Comparison of ENCODE assay signal across 22 mouse cellular contexts in genomic region chr13:36314218-36314617, GRCm38 (mm10).
DNase-seq lines count a peak whose midpoint lies in the region; ATAC-seq and TF ChIP-seq lines count a peak whose summit lies in the region.
"Had no signal": no experiment of that assay in that cellular context is flagged by ENCODE, and none has a peak within 500 bp of the region (broad histone marks: within the 10 kb centered on the region; RNA-seq: fewer than 3 reads in every experiment).

No protein-coding gene starts in this region.

- H3K4me3 ChIP-seq in limb, embryonic 14.5 days (replicated peaks; ENCODE audit: low read length) = no peak overlapping the region
- no peak overlapping the region for H3K4me3 ChIP-seq in limb, embryonic 10.5 days
- no peak overlapping the region for H3K4me3 ChIP-seq in lung, postnatal 0 days (ENCODE audit: low read depth, low read length)
- H3K4me3 ChIP-seq: embryonic facial prominence, embryonic 10.5 days; intestine, embryonic 15.5 days; kidney, embryonic 15.5 days; left cerebral cortex, adult 2 months; limb, embryonic 12.5 days; midbrain, embryonic 15.5 days had no signal

- no peak for TF ChIP-seq CTCF in lung, postnatal 0 days (IDR thresholded peaks at IDR 0.05)

- no peak for ATAC-seq in limb, embryonic 14.5 days (ENCODE audit: low FRiP score, low read depth)
- ATAC-seq in lung, postnatal 0 days = peak; percentile 28; the same call in 1 of the 2 replicates
- ATAC-seq: forebrain, embryonic 16.5 days; intestine, embryonic 15.5 days; midbrain, embryonic 15.5 days had no signal

- H3K36me3 ChIP-seq in limb, embryonic 14.5 days (ENCODE audit: control insufficient read depth, insufficient read depth, low read length) = no peaks in the 10 kb centered on the region
- no peaks in the 10 kb centered on the region for H3K36me3 ChIP-seq in limb, embryonic 10.5 days
- H3K36me3 ChIP-seq in lung, postnatal 0 days (ENCODE audit: insufficient read depth, low read length) = no peaks in the 10 kb centered on the region
- H3K36me3 ChIP-seq: embryonic facial prominence, embryonic 10.5 days; intestine, embryonic 15.5 days; kidney, embryonic 15.5 days; limb, embryonic 12.5 days; midbrain, embryonic 15.5 days had no signal

- no peaks in the 10 kb centered on the region for H3K9me3 ChIP-seq in limb, embryonic 14.5 days (ENCODE audit: control insufficient read depth, low read length)
- no peaks in the 10 kb centered on the region for H3K9me3 ChIP-seq in limb, embryonic 10.5 days (replicated peaks)
- no peaks in the 10 kb centered on the region for H3K9me3 ChIP-seq in lung, postnatal 0 days (ENCODE audit: low read length)
- H3K9me3 ChIP-seq: embryonic facial prominence, embryonic 10.5 days; intestine, embryonic 15.5 days; kidney, embryonic 15.5 days; limb, embryonic 12.5 days; midbrain, embryonic 15.5 days had no signal

- intact Hi-C loops in gastrocnemius, postnatal 14 days (cut with DNase I; ENCODE audit: low total_unique reads) = no loop called here
- intact Hi-C loops in gastrocnemius, postnatal 36 days (cut with DNase I) = no loop called here
- intact Hi-C loops in left cerebral cortex, postnatal 36 days (cut with DNase I) = no loop called here

- no peaks in the 10 kb centered on the region for H3K27me3 ChIP-seq in limb, embryonic 14.5 days (ENCODE audit: control insufficient read depth, insufficient read depth, low read length)
- no peaks in the 10 kb centered on the region for H3K27me3 ChIP-seq in limb, embryonic 10.5 days (ENCODE audit: low read depth, poor library complexity, severe bottlenecking)
- no peaks in the 10 kb centered on the region for H3K27me3 ChIP-seq in lung, postnatal 0 days (replicated peaks; ENCODE audit: insufficient read depth, low read length)
- H3K27me3 ChIP-seq: intestine, embryonic 15.5 days; kidney, embryonic 15.5 days; limb, embryonic 12.5 days; midbrain, embryonic 15.5 days had no signal

- no peak for TF ChIP-seq POLR2A in limb, embryonic 14.5 days (IDR thresholded peaks at IDR 0.05; ENCODE audit: borderline replicate concordance, extremely low read depth, insufficient read depth, insufficient read length)

- H3K4me2 ChIP-seq in limb, embryonic 14.5 days (replicated peaks; ENCODE audit: low read depth, low read length, severe bottlenecking) = no peak overlapping the region
- H3K4me2 ChIP-seq in lung, postnatal 0 days (replicated peaks; ENCODE audit: low read depth, low read length) = no peak overlapping the region
- H3K4me2 ChIP-seq: hindbrain, embryonic 14.5 days; intestine, embryonic 15.5 days; kidney, embryonic 15.5 days; limb, embryonic 12.5 days; midbrain, embryonic 15.5 days had no signal

- DNase-seq in gastrocnemius, postnatal 14 days = peak; percentile 21
- DNase-seq in gastrocnemius, postnatal 36 days = no peak
- DNase-seq in limb, embryonic 14.5 days (ENCODE audit: low spot score) = peak; percentile 42
- DNase-seq in limb, embryonic 10.5 days (ENCODE audit: low spot score) = no peak
- DNase-seq in lung, postnatal 0 days (ENCODE audit: low spot score) = peak; percentile 58
- DNase-seq in left cerebral cortex, postnatal 36 days (ENCODE audit: low spot score in 2 of 2) = no peak
- DNase-seq in frontal cortex, postnatal 14 days (ENCODE audit: low spot score in 2 of 2) = no peak
- DNase-seq: adrenal gland, adult 8-10 months; cerebellum, adult 11-12 months; cerebellum, postnatal 25 days; retina, postnatal 1 day; right cerebral cortex, postnatal 4 days; thymus, postnatal 36 days had no signal

- WGBS in limb, embryonic 14.5 days = 53% methylated on average over 8 of the region's 8 CpGs
- WGBS in limb, embryonic 10.5 days = 86% methylated on average over 8 of the region's 8 CpGs
- WGBS in lung, postnatal 0 days = 56% methylated on average over 8 of the region's 8 CpGs

- no peak overlapping the region for H3K27ac ChIP-seq in limb, embryonic 14.5 days (replicated peaks; ENCODE audit: low read depth, low read length)
- no peak overlapping the region for H3K27ac ChIP-seq in limb, embryonic 10.5 days
- H3K27ac ChIP-seq in lung, postnatal 0 days (ENCODE audit: low read length) = no peak overlapping the region
- H3K27ac ChIP-seq: embryonic facial prominence, embryonic 10.5 days; hindbrain, embryonic 14.5 days; intestine, embryonic 15.5 days; kidney, embryonic 15.5 days; left cerebral cortex, adult 2 months; limb, embryonic 12.5 days; liver, embryonic 14.5 days; midbrain, embryonic 15.5 days had no signal

- H3K9ac ChIP-seq in limb, embryonic 14.5 days (ENCODE audit: low read depth, low read length, severe bottlenecking) = no peak overlapping the region
- H3K9ac ChIP-seq in lung, postnatal 0 days (replicated peaks; ENCODE audit: low read depth) = no peak overlapping the region
- H3K9ac ChIP-seq: hindbrain, embryonic 14.5 days; intestine, embryonic 15.5 days; kidney, embryonic 15.5 days; limb, embryonic 12.5 days; liver, embryonic 14.5 days; midbrain, embryonic 15.5 days had no signal

- 0 out of 2 replicates have a peak, but pooled peaks have one; percentile 21 for TF ChIP-seq EP300 in lung, postnatal 0 days (IDR thresholded peaks at IDR 0.05)

- H3K4me1 ChIP-seq in limb, embryonic 14.5 days (ENCODE audit: control insufficient read depth, insufficient read depth, low read length) = peaks cover 2% of the 10 kb centered on the region; the same call in 1 of the 2 replicates
- no peaks in the 10 kb centered on the region for H3K4me1 ChIP-seq in limb, embryonic 10.5 days
- no peaks in the 10 kb centered on the region for H3K4me1 ChIP-seq in lung, postnatal 0 days (ENCODE audit: insufficient read depth, low read depth, low read length)
- H3K4me1 ChIP-seq: embryonic facial prominence, embryonic 10.5 days; intestine, embryonic 15.5 days; kidney, embryonic 15.5 days; midbrain, embryonic 15.5 days had no signal

Comparison
In these comparisons a context has a peak if more than half of its experiments do, and no peak if none do; other contexts are left out.
1. DNase-seq: peak in gastrocnemius, postnatal 14 days (single experiment), limb, embryonic 14.5 days (single experiment) and lung, postnatal 0 days (single experiment); none in gastrocnemius, postnatal 36 days (0 of 2), limb, embryonic 10.5 days (single experiment), left cerebral cortex, postnatal 36 days (0 of 2) and frontal cortex, postnatal 14 days (0 of 2).